Mouse (Mus musculus) megakaryocyte, adult 5-6 weeks (primary cell): ENCODE data around the gene Atp6v0a4. TPM values are rescaled to one million over a fixed set of nuclear protein-coding genes. Genes with fewer than 3 reads are reported as not detected.

Source experiments
- ATAC-seq: 2 replicates; pipeline ENCODE4 v1.8.0; 2016; ENCODE audit warnings: mild to moderate bottlenecking, inconsistent platforms; ENCODE audit not compliant: poor library complexity, severe bottlenecking
- total RNA-seq, 2 experiments: library from RNA; stranded (forward) in 1 of 2; stranded (reverse) in 1 of 2; fragments of 153-499, 151-499 nt in 1 of 2; fragments of 221-1000, 200-1000 nt in 1 of 2; gene quantifications; 2 replicates each; pipeline versions ENCODE4 v1.2.3 to v1.2.4; 2015 to 2017

Atp6v0a4 gene
- total RNA-seq, 2 experiments from 2014 or later, result not detected

DNA sequence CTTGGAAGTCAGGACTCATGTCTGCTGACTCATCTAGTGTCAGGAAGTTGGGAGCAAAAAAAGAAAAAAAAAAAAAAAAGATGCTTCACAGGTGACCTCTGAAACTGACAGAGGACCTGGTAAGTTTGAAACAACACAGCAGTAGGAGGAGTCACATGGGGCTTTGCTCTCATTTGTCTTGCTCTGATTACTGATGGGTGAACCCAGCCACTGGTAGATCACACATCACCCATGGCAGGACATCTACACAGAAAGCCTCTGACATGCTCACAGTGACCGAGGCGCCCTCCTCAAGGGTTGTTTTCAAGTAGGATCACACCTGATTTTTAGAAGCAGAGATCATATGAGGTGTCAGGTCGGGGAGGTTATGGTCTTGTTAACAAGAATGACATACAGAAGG lies 1.1 kb upstream of the Atp6v0a4 start:
- no peak for ATAC-seq

DNA sequence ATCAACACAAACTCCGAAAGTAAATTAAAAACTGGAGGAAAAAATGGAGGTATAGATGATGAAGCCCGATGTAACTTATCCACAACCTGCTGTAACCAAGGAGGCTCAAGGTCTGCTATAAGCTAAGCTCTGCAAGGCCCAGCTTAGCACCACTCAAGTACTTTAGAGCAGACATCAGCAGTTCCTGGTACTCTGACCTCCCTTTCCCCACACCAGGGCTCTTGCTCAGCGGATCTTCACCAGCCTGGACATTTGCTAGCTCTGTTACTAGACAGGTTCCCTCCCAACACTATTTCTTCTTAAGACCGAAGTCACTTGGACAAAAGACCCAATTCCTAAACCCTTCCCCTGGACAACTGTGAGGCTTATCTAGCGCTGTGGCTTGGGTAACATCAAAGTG lies 496 bp upstream of the Atp6v0a4 start:
- ATAC-seq, result no peak

DNA sequence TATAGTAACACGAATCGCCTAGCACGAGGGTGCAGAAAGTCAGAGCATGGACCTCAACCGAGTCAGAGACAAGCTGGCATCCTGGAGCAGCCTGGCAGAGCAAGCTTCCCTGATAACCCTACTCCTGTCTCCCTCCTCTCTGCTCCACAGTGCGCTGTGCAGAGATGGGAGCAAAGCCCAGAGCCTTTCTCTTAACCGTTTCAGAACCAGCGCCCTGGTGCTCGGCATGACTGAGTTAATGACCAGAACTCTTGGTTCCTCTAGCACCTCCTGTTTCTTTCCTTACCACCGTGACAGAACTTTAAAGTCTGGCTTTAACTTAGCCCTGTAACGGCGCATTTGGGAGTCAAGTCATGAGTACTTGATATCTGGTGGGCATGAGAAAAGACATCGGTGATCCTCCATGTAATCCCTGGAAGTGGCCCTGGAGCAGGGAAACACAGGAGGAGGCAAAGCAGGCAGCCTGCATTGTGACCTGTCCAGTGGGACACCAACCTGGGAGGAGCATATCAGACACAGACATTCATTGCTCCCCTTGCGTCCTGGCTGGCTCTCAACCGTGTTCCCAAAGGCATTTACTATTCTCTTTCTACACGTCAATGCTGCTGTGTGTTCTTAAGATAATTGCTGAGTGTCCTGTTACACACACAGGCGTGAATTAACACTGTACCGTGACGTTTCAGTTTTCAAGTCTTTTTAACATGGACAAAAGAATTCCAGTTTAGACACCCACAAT lies 747 bp downstream of the Atp6v0a4 start:
- ATAC-seq, result no peak

DNA sequence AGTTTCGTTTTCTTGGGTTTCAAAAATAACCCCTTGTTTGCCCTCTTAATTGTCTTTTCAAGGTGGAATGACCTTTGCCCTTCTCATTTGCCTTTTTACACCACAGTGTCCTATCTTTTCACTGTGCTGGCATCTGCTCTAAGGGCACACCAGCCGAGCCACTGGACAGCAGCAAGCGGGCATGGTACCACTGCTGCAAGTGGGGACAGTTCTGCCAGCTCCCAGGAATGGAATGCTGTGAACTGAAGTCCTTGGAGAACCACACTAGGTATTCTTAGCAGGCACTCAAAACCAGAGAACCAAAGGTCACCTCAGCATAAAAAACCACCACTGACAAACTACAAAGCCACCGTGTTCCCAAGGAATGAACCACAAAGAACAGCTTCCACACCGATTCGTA lies 1.6 kb downstream of the Atp6v0a4 start:
- no peak for ATAC-seq

DNA sequence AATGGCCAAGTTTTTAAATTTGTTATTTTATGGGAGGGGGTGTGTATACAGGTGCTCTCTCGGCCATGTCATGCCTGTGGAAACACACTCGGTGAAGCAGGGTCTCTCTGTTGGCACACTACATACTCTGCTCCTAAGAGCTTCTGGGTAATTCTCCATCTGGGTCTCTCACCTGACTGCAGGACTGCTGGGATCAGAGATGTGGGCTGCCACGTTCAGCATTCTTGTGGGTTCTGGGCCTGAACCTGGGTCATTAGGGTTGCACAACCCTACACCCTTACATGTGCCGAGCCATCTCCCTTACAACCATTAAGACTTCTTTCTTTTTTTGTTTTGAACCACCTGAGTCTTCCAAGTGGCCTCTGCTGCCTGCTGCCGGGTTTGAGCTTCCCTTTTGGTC lies 2.5 kb downstream of the Atp6v0a4 start:
- ATAC-seq, result no peak

DNA sequence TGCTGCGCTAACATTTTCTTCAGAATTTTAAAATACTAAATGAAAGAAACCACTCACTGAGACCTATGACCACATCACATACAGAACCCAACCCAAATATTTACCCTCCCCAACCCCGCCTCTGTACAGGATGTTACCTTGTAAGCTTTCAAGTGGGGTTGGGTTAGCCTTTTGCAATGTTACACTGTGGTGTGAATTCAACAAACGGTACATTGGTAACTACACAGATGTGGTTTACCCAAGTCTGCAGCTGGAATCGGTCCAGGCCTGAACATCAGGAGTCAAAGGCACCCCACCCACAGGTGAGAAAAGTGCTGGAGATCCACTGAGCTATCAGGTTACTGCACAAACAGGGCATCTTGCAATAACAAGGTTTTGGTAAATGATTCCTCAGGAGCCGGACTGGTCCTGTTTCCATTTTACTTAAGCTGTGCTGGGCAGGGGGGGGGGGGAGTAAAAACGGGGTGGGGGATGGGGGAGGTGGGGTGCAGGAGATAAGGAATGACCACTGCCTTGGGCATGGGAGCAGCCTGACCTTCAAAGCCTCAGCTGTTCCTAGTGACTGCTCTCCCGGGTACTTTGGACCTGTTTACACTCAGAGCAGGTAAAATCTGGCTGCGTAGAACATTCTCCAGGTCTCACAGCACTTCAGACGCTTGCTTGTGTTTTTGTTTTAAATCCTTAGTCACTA lies 3.6 kb downstream of the Atp6v0a4 start:
- ATAC-seq, result peak; percentile 47

DNA sequence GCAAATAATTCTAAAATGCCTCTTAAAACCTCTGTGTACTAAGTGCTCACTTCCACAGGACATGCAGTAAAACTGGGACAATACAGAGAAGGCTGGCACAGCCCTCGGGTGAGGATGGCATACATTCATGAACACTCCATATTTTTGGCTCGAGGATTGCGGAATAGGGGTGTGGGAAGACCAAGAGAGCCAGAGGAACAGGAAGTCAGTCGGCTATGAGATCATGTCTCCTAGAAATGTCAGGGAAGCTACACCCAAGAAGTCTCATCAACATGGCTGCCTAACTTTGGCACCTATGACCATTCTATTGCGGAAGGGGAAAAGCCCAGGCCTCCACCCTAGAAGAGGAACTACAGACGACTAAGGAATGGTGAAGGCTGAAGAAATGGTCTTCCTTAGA lies 6.0 kb downstream of the Atp6v0a4 start:
- no peak for ATAC-seq

DNA sequence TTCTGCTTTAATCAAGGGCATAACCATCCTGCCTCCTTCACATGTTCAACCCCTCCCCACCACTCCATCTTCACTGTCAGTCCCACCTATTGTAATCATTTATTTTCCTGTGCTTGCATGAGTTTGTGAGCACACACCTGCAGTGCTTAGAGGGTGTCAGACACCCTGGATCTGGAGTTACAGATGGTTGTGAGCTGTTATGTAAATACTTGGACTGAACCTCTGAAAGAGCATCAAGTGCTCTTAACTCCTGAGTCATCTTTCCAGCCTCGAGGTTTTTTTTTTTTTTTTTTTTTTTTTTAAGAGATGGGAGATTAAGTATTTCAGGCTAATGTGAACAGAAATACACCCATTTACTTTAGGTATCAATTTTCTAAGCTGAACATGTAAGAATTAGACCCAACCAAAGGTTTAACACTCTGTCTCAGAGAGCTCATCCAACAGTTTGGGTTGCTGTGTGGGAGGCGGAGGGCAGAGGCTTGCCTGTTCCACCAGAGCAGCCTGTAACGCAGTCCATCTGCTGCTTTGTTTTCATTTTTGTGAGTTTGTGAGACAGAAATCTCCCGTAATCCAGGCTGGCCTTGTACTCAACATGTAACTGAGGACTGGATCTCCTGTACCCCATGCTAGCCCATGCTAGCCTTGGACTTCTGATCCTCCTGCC lies 8.1 kb downstream of the Atp6v0a4 start:
- no peak for ATAC-seq

DNA sequence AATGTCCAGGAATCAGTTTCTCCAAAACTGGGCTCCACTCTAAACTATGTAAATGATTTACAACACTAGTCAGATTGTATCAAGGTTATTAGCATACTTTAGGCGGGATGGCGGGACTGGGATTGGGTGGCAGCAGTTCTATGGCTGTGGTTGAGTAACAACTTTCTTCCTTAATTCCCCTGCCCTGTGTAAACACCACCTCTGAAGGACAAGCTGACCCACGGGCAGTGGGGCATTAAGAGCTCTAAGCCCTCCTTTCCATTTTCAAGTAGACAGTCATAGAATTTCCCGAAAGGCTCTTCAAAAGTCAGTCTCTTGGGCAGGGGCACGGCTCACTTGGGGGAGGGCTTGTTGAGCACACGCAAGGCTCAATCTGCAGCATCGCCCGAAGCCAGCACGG lies 13.5 kb downstream of the Atp6v0a4 start:
- no peak for ATAC-seq

DNA sequence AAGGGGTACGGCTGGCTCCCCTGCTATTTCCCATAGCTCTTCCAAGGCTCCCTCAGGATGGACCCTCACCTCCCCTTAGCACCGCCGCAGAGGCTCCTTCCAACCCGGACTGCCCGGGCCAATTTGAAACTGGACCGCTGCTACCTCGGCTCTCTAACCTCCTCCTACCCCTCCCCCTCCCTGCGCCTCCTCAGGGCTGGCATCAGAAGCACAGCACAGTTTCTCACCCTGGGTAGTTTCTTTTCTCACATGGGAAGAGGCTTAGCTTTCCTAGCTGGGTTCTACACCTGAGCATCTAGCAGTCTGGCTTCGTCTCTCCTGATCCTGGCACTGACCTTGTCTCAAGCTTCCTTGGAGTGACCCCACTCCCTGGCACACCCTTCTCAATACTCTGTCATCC lies 14.5 kb downstream of the Atp6v0a4 start:
- no peak for ATAC-seq

DNA sequence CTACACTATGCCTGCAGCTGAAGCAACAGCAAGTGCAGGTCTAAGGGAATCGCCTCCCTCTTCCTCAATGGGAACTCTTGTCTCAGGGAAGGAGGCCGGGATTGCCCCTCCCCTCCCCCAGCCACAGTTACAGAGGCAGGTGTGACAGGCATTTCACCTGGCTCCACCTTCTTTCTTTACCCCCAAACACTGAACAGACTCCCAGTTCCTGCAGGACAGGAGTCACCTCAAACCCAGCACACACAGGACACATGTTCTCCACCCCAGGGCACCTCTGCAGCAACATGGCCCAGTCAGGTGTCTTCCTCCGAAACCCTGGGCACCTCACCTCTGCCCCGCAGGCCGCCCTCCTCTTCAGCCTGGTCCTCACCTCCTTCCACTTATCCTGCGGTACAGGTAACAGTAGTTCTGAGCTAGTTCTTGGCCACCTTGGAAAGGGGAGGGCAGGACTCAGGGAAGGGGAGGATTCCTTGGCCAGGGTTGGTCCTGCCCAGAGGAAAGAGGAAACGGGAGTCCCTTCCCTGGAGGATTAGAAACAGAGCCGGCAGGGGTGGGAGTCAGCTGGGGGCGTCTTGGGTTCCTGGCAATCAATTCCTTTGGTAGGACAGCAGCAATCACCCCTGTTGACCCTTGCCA lies 15.1 kb downstream of the Atp6v0a4 start, which contains the start of gene Tmem213:
Gene Tmem213 (plus strand): TSS at position 96 of the 636 bp plus-strand sequence.
- ATAC-seq, result no peak

DNA sequence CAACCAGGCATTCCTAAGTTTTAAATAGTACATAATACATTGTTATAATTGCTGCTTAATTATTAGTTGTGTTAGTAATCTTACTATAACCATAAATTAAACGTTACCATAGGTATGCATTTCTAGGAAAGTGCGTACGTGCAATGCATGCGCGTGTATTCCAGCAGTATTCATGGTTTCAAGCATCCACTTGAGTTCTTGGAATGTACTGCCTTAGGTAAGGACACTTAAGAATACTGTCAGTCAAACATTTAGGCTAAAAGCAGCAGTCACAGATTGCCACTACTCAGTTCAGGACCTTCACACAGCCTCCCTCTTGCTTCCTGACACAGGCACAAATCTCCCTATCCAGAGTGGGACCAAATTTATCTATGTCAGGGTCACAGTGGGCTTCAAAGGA lies 15.9 kb downstream of the Atp6v0a4 start:
- no peak for ATAC-seq

DNA sequence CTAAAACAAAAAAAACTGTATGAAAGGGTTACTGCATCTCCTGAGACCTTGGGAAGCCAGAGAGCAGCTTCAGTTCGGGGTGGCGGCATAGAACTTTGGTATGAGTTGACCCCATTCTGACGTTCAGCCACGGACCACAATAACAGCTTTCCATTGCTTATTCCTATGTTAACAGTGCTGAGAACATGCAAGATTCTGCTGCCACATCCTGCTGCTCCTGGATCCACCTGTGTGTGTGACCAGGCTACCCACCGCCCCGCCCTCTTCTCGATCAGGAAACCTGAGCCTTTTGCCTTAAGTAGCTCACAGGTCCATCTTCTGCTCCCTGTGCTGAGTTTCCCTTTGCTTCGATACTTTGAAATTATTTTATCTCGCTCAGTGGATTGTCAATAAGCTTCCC lies 18.5 kb downstream of the Atp6v0a4 start:
- no peak for ATAC-seq

DNA sequence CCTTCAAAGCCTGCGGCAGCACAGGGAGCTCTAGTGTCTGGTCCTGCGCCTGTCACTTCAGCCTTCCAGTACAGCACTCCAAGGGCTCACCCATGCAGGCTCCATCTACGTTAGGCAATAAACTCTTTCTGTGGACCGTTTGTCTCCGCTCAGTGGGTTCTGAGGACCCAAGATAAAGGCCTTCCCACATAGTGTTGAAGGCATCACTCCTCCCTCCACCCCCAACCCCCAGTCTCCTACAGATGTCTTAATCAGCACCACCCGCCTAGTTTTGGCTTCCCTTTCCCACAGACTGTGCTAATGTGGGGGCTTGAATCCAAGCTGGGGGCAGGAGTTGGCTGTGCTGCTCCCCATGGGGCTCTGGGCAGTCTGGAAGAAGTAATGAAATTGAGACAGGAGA lies 20.6 kb downstream of the Atp6v0a4 start:
- no peak for ATAC-seq

DNA sequence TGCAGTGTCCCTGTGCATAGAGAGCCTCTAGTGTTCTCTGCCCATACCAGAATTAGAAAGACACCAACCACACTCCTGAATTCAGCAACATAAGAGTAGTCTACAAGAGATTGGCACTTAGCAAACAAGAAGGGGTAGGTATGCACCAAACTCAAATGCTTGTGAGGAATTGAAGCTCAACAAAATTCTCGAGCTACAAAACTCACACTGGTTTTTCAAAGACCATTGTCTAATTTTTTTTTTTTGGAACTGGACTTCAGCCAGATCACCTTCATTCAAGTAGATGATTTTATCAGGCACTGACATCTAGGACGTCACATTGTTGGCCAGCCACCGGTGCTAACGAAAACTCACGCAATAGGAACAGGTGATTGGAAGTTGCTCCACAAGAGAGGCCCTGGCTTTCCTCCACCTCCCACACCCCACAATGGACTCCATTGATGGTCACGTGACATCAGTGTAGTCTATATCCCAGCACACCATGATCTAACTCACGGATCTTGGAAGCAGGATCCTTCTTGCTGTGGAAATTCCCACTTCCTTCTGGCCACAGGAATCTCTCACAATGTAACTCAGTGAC lies 22.1 kb downstream of the Atp6v0a4 start:
- no peak for ATAC-seq

DNA sequence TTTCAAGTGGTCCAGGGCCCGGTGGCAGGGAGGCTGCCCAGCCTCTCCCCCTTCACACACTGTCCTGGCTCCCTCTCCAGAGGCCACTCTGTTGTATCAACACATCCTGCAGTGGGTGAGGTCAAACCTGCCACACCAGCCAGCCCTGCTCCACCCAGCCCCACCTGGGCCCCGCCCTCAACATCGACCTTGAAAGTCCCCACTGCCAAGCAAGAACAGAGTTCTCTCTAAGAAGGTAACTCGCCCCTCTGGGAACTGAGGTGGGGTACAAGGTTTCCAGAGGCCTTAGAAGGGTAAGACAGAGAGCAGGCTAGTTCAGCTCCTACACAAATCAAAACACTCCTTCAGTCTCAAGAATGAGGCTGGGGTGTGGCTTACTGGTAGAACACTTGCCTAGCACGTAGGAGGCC lies 27.4 kb downstream of the Atp6v0a4 start:
- no peak for ATAC-seq

DNA sequence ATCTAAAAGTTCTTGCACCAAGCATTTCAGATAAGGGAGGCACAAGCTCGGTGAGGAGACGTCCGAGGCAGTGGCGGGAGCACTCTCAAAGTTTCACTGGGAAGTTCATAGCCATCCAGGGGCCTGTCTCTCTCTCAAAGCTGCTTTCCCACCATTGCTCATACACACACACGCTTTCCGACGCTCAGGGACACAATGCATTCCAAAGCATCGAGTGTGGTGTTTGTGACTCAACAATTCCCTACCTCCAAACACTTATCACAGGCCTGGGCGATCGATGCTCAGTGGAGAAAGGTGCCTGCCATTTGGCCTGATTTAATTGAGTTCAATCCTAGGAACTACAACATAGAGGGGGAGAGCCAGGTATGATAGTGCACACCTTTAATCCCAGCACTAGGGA lies 29.7 kb downstream of the Atp6v0a4 start:
- ATAC-seq, result no peak

DNA sequence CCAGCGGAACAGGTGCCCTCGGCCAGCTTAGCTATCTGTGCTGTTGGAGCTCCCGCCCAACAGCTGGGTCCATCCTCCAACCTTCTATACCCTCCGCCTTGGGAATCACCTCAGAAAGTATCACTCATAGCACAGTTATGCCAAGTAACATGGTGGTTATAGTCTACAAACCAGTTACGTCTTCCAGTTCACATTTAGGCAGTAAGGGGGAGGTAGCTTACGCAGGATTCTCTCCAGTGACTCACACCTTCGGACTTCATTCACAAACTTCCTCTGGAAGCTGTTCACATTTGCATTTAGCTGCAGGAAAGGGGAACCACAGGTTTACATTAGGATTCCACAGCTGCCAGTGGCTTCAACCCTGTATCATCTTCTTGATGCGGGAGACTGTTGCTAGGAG lies 31.8 kb downstream of the Atp6v0a4 start:
- ATAC-seq, result no peak

DNA sequence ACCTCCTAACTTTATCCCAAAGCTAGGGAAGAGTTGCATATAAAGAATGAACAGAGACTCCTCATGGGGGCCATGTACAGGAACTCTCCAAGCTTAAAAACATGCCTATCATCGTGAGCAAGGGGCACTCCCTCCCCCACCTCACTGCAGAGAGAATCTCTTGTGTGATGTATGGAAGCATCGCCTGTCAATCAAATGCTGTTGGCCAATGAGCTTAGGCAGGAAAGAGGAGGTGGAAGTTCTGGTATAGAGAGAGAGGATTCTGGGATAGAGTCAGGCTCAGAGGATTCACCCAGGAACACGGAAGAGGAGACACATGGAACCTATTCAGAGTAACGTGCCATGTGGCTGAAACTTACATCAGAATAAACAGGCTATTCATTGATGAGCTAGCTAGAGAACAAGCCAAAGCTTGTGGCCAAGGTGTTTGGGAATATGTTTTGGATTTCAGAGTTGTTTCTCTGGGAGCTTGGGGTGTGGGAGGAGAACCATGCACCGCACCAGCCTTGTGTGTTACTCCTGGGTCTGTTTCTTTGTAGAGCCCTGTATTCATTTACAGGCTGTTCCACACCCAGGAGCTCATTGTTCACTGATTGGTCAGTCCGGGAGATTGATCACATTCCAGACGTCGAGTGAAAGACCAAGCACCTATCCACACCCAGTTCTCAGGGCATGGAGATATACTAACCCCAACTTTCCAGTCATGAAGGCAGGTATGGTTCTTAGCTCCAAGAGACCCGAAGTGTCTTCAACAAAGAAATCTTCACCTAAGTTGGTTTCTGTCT lies 37.0 kb downstream of the Atp6v0a4 start:
- no peak for ATAC-seq

DNA sequence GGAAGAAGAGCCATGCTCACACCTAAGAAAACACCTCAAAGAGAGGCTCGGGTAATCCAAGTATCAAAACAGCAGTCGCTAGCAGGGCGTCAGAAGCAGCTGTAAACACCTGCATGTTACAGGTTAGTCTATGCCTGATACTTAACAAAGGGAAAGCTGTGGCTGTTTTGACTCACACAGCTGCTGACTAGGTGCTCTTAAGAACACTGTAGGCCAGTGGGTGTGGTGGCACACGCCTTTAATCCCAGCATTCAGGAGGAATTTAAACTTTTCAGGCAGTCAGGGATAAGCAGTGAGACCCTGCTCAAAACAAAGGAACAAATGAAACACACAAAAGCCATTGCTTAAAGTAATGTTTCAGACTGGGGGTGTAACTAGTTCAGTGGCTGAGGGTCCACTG lies 41.2 kb downstream of the Atp6v0a4 start:
- no peak for ATAC-seq
